Mouse (Mus musculus) layer of hippocampus, postnatal 36 days (tissue): ENCODE results near the gene Hoxc10. TPM values are rescaled to one million over a fixed set of nuclear protein-coding genes. Genes with fewer than 3 reads are reported as not detected.

Source experiments
- DNase-seq, 2 experiments: peaks; one replicate each; pipeline ENCODE4 v3.0.0; 2022
- microRNA-seq, 2 experiments: library from miRNA; unstranded; fragments of <30 nt; microRNA quantifications; one replicate each; pipeline ENCODE4 v1.2.0; 2021
- total RNA-seq, 2 experiments: library from RNA; stranded (reverse); gene quantifications; 2 replicates each; pipeline ENCODE4 v1.2.3; 2021

Gene Hoxc10
- total RNA-seq, 2 experiments from 2014 or later, result not detected

- DNase-seq, result no peak
These were observed 45.4 kb downstream of the Hoxc10 start for GRCm38 (mm10) chr15:103011928-103012486.

GRCm38 (mm10) chr15:103013238-103013984 lies 46.8 kb downstream of the Hoxc10 start:
- no peak for DNase-seq

- DNase-seq, result no peak
These were observed 47.8 kb downstream of the Hoxc10 start for GRCm38 (mm10) chr15:103014166-103015008.

GRCm38 (mm10) chr15:103015009-103015399 lies 48.4 kb downstream of the Hoxc10 start:
- no peak for DNase-seq

GRCm38 (mm10) chr15:103015406-103016166 lies 49.0 kb downstream of the Hoxc10 start:
- no peak for DNase-seq

- DNase-seq, result no peak
These were observed 52.0 kb downstream of the Hoxc10 start, which contains the start of gene Hoxc4 for GRCm38 (mm10) chr15:103018636-103019035. Hoxc4 (plus strand) TSS chr15:103018934.

- no peak for DNase-seq
These were observed 54.4 kb downstream of the Hoxc10 start for GRCm38 (mm10) chr15:103020899-103021418.

Small RNA genes lying within 50 kb of the gene (microRNA-seq; reads per million reads assigned to microRNA genes)
- gene Mir196a-2, result 3.0 to 3.2 reads per million in 2 experiments
- 1.5 reads per million in 2 experiments for gene Mir615

Other genes with a start within 250 kb of the Hoxc10 start
- 10 to 100 TPM; 86.7 to 89.8 TPM for gene Calcoco1, start 244.6 kb upstream of the Hoxc10 start, total RNA-seq
- gene Hoxc13, start 45.7 kb upstream of the Hoxc10 start, total RNA-seq, result not detected
- gene Hoxc12, start 30.0 kb upstream of the Hoxc10 start, total RNA-seq, result not detected
- not detected for gene Hoxc11, start 12.4 kb upstream of the Hoxc10 start, total RNA-seq
- gene Hoxc5, start 647 bp downstream of the Hoxc10 start, total RNA-seq, result not detected
- not detected for gene Hoxc9, start 9.6 kb downstream of the Hoxc10 start, total RNA-seq
- gene Hoxc8, start 23.8 kb downstream of the Hoxc10 start, total RNA-seq, result not detected
- not detected for gene Hoxc6, start 31.5 kb downstream of the Hoxc10 start, total RNA-seq
- gene Hoxc4, start 52.1 kb downstream of the Hoxc10 start, total RNA-seq, result not detected
- 10 to 100 TPM; 20.9 to 22.5 TPM for gene Smug1, start 200.3 kb downstream of the Hoxc10 start, total RNA-seq